Mouse (Mus musculus) right cerebral cortex, adult 18-20 months (tissue): Measurements from ENCODE around the gene Nr6a1.
A peak's percentile ranks its signal among the peaks of the same experiment; 100 is the strongest.

Experiments
- DNase-seq: peaks from one replicate; pipeline ENCODE4 v3.0.0; 2022; ENCODE audit warnings: mixed read lengths

Nr6a1 gene

GRCm38 (mm10) chr2:38712076-38712768 lies 215.3 kb downstream of the Nr6a1 start:
- DNase-seq = no peak

DNA sequence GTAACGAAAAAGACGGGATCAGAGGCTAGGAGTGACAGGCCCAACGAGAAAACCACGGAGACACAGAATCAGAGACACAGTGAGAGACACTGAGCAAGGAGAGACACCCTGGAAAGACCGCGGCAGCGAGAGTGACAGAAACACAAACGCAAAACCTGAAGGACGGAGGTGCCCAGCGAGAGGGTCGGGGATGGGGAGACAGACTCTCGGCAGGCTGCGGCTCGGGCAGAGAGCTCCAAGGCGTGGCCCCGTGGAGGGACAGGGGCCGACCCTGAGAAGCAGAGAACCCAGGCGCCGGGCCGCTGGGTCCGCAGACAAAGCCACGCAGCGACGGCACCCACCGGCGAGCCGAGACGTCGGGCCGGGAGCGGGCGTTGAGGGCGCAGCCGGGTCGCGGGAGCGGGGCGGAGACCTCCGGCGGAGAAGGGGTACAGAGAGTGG lies 216.0 kb downstream of the Nr6a1 start:
- no peak for DNase-seq

DNA sequence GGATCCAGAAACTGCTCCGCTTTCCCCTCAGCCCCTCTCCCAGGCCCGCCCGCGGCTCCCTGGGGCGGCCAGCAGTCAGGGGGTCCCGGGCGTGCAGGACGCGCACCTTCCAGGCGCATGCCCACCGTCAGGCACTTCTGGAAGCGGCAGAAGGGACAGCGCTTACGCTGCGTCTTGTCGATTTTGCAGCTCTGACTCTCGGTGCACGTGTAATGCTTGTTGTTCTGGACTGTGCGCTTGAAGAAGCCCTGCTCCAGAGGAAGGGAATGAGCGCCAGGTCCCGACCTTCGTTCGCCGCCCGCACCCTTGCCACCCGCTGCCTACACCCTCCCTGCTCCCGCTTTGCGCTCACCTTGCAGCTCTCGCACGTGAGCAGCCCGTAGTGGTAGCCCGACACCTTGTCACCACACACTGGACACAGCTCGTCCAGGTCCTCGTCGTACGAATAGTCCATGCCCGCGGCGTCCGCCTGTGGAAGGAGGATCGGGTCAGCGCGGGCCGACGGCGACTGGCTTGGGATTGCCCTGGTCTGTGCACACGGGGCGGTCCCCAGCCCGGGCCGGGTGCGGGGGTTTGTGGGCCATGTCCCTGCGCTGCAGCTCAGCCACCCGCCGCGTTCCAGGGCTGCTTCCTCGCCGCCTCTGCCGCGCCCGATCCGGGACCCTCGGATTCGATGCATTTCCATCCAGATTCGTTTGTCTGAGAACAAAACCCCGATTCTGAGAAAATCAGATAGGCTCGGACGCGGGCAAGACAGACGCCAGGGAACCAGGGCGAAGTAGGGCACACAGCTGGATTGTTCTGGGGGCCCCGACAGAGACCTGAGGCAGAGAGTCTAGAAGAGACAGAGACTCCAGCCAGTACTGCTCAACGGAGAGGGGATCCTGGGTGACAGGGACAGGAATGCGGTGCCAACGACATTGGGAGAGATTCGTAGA lies 216.9 kb downstream of the Nr6a1 start:
- no peak for DNase-seq

DNA sequence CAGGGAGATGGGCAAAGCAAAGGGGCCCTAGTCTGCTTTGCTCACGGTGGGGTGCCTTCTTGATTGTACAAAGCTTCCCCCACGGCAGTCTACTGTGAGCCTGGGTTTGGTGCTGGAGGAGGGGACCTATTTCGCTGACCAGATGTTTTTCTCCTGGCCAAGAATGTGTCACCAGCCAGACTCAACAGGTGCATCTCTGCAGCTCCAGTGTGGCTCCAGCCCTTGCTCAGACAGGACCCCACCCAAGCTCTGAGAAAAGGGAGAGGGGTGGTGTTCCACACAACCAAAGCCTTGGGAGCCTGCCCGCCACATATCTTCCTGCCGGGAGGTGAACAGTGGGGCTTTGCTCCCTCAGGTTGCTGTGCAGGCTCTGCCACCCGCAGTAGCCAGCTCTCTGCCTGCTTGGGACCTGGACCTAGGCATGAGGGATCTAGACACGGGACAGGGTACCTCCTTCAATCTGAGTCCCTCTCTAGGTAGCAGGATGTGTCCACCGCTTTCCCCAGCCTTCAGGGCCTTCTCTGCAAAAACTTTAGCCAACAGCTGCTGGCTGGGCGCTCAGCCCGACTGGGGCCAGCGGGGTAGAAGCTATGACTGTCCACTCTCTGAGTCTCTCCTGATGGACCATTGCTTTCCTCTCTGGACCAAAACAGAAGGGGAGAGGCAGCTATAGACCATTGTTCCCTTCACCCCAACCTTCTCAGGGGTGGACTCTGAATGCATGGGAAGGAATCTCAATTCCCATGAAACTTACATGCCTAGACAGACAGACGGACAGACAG lies 218.4 kb downstream of the Nr6a1 start:
- no peak for DNase-seq

DNA sequence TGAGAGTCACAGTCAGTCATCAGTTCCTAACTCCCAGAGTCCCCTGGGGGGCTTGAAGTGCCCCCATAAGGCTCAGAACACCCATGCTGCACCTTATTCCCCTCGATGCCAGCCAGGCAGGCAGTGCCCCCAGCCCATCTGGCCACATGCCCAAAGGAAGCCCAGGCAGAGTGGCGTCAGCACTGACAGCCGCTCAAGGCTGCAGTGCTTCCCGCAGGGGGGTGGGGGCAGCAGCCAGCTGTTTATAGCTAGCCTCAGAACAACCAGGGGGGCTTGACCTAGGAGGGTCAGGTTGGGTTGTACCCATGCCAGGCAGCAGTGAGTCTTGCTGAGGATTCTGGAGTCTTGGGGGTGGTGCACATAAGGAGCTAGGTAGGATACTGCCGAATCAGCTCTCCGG lies 220.8 kb downstream of the Nr6a1 start:
- DNase-seq = no peak

- no peak for DNase-seq
These were observed 222.5 kb downstream of the Nr6a1 start for GRCm38 (mm10) chr2:38705036-38705435.

DNA sequence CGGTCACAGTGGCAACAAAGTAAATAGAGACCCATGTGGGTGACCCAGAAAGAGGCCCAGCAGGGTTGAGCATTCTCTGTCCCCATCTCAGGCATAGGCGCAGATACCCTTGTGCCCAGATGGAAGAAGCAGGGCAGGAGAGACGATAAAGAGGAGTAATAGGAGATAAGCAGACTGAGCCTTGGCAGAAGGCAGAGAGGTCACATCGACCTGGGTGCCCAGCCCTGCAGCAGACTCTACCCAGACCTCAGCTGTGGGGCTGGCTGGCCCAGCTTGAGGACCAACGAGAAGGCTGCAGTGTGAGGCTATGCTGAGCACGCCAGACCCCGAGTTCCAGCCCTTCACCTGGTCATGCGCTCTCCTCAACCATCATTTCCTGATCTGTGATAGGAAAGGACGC lies 223.2 kb downstream of the Nr6a1 start:
- DNase-seq = no peak

DNA sequence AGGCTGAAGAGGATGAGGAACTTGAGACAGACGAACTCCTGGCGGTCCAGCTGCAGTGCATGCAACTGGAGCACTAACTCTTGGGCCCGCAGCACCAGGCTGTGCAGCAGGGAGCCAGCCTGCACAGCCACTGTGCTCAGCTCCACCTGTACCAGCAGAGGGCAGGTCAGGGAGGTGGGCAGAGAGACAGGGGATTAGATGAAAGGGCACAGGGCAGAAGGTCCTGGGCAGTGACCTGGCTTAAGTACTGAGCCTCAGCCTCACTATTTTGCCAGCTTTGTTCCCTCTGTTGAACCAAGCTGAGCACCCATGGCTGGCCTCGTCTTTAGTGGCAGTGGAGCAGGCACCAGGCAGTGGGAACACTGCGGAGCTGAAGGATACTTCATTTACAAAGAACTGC lies 227.3 kb downstream of the Nr6a1 start:
- no peak for DNase-seq

DNA sequence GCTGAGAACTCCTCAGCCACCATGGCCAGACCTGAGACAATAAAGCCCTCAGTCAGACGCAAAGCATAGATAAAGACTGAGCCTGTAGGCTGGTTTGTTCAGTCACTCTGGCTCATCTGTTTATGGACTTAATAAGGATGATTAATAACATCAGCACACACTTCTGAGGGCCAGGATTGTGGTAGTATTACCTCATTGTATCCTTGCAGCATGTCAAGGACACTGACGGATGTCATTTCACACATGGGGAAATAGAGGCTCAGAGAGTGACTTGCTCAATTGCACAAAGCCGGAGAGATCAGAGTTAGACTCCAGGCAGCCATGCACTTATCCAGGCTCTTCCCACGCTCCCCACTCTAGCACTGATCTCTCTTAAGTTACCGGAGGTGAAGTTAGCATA lies 228.9 kb downstream of the Nr6a1 start:
- no peak for DNase-seq

DNA sequence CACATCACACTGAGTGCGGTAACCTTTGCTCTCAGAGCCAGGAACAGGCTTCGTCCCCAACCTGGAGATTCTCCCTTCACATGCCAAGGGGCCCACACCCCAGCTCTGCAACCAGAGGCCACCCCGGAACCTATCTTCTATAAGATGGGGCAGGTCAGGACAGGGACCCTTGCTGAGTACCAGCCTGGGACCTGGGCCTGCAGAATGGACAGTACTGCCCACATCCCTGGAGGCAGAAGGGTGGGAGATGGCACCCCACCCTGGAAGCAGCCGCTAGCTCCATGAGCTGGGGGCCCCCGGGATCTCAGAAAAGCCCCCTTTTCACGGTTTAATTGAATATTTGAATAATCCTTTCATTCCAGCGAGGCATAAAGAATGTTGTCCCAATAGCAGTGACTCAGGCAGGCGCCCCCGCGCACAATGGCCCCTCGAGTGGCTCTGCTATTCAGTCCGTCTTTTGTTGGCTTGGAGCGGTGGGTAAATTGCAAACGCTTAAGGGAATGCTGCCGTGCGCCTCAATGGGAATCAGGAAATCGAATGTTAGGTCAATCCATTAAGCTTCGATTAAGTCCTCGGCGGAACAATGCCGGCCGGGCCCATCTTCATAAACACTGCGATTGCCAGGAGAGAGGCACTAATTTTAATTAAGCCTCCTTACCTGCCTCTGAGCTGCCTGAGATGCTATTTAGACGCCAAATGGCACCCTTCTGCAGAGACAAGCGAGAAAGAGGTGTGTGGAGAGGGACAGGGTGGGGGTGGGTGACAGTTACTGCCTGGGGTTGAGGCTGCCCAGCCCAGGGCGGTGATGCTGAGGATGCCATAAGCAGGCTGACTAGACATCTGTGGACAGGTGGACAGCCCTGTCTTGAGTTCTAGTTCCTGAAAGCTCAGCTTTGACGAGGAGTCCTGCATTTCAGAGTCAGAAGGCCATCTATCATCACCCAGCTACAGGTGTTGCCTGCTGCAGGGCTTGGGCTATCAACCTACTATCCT lies 230.1 kb downstream of the Nr6a1 start:
- DNase-seq = no peak

GRCm38 (mm10) chr2:38695770-38696169 lies 231.7 kb downstream of the Nr6a1 start:
- DNase-seq = no peak

DNA sequence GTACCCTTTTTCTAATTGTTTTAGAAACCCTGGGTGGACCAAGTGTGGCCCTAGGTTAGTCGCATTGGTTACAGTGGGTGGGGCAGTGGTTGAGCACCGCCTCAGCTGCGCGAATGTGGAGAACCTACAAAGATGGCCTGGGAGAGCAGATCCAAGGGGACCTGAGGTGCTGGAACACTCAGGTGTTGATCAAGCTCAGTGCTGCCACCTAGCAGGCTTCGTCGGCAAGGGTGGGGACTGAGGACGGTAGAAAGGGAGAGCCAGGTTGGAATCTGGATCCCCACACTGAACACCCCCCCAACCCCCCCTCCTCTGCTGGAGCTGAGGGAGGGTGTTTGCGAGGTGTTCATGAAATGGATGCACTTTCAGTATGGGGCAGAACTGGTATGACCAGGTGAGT lies 235.9 kb downstream of the Nr6a1 start:
- peak; percentile 16 for DNase-seq

DNA sequence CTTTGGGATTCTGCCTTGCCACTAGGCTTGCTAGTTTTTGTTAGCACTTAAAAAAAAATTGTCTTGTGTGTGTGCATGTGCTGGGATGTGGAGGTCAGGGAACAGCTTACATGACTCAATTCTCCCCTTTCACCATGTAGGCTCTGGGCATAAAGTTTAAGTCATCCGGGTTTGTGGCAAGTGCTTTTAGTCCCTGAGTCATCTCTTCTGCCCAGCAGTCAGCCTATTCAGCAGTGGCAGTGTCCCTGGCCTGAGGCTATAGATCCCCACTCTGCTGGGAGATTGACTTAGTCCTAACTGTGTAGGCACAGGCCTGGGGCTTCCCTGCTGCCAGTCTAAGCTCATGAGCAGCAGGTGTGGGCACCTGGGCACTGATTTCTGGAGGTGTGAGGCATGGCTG lies 237.6 kb downstream of the Nr6a1 start:
- DNase-seq = no peak

GRCm38 (mm10) chr2:38688791-38689520 lies 238.5 kb downstream of the Nr6a1 start:
- DNase-seq = peak; percentile 23

- no peak for DNase-seq
These were observed 241.7 kb downstream of the Nr6a1 start for GRCm38 (mm10) chr2:38685746-38686145.

DNA sequence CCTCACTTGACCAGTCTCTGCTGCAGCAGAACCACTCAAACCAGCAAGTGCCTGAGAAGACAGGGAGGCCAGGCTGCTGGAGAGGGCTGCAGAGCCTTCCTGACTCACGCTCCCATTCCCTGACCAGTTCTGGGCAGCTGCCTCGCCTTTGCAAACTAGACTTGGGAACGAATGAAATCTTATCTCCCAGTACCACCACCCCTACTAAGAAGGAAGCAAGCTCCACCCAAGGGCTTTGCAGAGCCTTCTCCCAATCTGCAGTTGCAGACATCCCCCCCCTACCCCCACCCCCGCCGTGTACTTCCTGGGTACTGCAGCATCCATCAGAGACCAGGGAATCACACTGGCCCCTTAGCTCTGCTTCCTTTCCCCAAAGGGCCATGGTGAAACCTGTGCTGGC lies 244.4 kb downstream of the Nr6a1 start:
- DNase-seq = no peak

GRCm38 (mm10) chr2:38682209-38682608 lies 245.3 kb downstream of the Nr6a1 start:
- DNase-seq = no peak

DNA sequence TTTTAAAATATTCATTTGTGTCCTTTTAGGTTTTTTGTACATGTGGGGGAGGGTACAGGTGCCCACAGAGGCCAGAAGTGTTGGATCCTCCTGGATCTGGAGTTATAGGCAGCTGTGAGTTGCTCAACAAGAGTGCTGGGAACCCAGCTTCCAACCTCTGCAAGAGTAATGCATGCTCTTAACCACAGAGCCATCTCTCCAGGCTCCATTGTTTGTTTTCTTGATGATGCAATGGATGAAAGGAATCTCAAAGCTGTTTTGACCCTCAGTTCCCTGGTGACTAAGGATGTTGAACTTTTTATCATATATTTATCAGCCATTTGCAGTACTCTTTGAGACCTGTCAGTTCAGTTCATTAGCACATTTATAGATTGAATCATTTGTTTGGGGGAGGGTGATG lies 248.5 kb downstream of the Nr6a1 start:
- no peak for DNase-seq

GRCm38 (mm10) chr2:38675366-38675969 lies 252.0 kb downstream of the Nr6a1 start:
- no peak for DNase-seq
